Mouse (Mus musculus) erythroblast, embryonic 14.5 days (primary cell): ENCODE measurements around the gene Pdzd11.

Experiments used
- GATA1 ChIP-seq: IDR thresholded peaks from 2 replicates; pipeline ENCODE4 v1.6.1; 2012; ENCODE audit warnings: low read length, inconsistent platforms, mixed read lengths
- TAL1 ChIP-seq: IDR thresholded peaks from 3 replicates; pipeline ENCODE4 v1.6.1; 2012; ENCODE audit warnings: low read length, inconsistent platforms, mixed read lengths

DNA sequence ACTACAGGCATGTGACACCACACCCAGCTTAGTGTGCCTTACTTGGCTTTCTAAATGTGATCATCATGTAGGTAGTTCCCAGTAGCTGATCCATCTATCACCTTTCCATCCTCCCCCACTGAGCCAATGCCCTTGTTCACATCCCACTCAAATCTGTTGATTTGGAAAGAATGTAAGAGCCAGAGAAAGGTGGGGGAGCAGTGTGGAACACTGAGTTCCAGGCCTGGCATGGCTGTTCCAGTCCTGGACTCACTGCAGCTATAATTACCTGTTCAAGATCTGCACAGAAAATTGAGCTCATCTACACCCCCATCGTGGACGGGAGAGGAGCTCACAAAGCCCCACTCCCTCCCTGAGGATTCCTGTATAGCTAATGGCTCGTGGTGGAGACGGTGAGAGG is 26.6 kb downstream of the Pdzd11 start:
- no peak for TF ChIP-seq GATA1
- no peak for TF ChIP-seq TAL1
